Mouse (Mus musculus) heart, embryonic 10.5 days (tissue): ENCODE measurements at regions not wholly inside any gene's neighbourhood (a gene's known extent, or its start where the extent isn't known, plus 50 kb on each side); places are given as distances from the start of the nearest gene placed in this dataset.

Source experiments
- DNase-seq: peaks from one replicate; pipeline ENCODE4 v3.0.0-alpha.2; 2017; ENCODE audit warnings: low spot score
- H3K27ac ChIP-seq: fragments of 300-500 bp; sonication (generic); 2 replicates; pipeline ENCODE4 v1.5.1; 2016; ENCODE audit warnings: mild to moderate bottlenecking
- H3K27me3 ChIP-seq: fragments of 300-500 bp; sonication (generic); 2 replicates; pipeline ENCODE4 v1.6.1; 2016; ENCODE audit warnings: mild to moderate bottlenecking; ENCODE audit not compliant: poor library complexity, insufficient read depth, severe bottlenecking
- H3K36me3 ChIP-seq: fragments of 300-500 bp; sonication (generic); 2 replicates; pipeline ENCODE4 v1.6.1; 2016; ENCODE audit warnings: mild to moderate bottlenecking, moderate library complexity
- H3K4me1 ChIP-seq: fragments of 300-500 bp; sonication (generic); 2 replicates; pipeline ENCODE4 v1.6.1; 2016; ENCODE audit warnings: mild to moderate bottlenecking
- H3K4me3 ChIP-seq: fragments of 300-500 bp; sonication (generic); 2 replicates; pipeline ENCODE4 v1.5.1; 2016; ENCODE audit warnings: mild to moderate bottlenecking, moderate library complexity
- H3K9me3 ChIP-seq: fragments of 300-500 bp; sonication (generic); 2 replicates; pipeline ENCODE4 v1.6.1; 2016; ENCODE audit warnings: mild to moderate bottlenecking, moderate library complexity
- WGBS: fragments of 180-500 bp; shearing (Covaris S2); methylation state at CpG from one replicate; pipeline ENCODE4 v1.1.7; 2016; 5-methylcytosine and 5-hydroxymethylcytosine counted together

GRCm38 (mm10) chr3:79996803-79997202, 112.5 kb downstream of the Fam198b start:
- WGBS, result 75% methylated on average over 3 of the region's 3 CpGs
- H3K9me3 ChIP-seq, result no peaks in the 10 kb centered on the region
- H3K27ac ChIP-seq, result peak overlapping the region; percentile 69; the same call in 1 of the 2 replicates
- peaks cover 20% of the 10 kb centered on the region for H3K4me1 ChIP-seq
- no peak for DNase-seq
- H3K27me3 ChIP-seq, result no peaks in the 10 kb centered on the region
- no peak overlapping the region for H3K4me3 ChIP-seq
- H3K36me3 ChIP-seq, result no peaks in the 10 kb centered on the region

- no peak for DNase-seq
- Histone ChIP-seq H3K4me3 (no peak overlapping the region), H3K36me3 (no peaks in the 10 kb centered on the region), H3K4me1 (peaks cover 8% of the 10 kb centered on the region; the same call in 1 of the 2 replicates), H3K27ac (no peak overlapping the region), H3K9me3 (no peaks in the 10 kb centered on the region), H3K27me3 (no peaks in the 10 kb centered on the region)
- WGBS, result 91% methylated on average over 6 of the region's 6 CpGs
Measured at GRCm38 (mm10) chr3:80002335-80002734, 118.0 kb downstream of the Fam198b start.

- DNase-seq, result no peak
- H3K36me3 ChIP-seq, result no peaks in the 10 kb centered on the region
- 69% methylated on average over 5 of the region's 5 CpGs for WGBS
Measured at GRCm38 (mm10) chr3:80003300-80004090, 119.2 kb downstream of the Fam198b start.

GRCm38 (mm10) chr3:80004556-80004955, 120.2 kb downstream of the Fam198b start:
- Histone ChIP-seq H3K36me3 (no peaks in the 10 kb centered on the region), H3K27ac (peak overlapping the region; percentile 44; the same call in 1 of the 2 replicates), H3K9me3 (no peaks in the 10 kb centered on the region), H3K27me3 (no peaks in the 10 kb centered on the region), H3K4me3 (no peak overlapping the region), H3K4me1 (peaks cover 8% of the 10 kb centered on the region; the same call in 1 of the 2 replicates)
- no peak for DNase-seq
- 81% methylated on average over 3 of the region's 3 CpGs for WGBS

More at GRCm38 (mm10) chr3:80003300-80004090, 119.2 kb downstream of the Fam198b start:
- Histone ChIP-seq H3K4me1 (peaks cover 8% of the 10 kb centered on the region; the same call in 1 of the 2 replicates), H3K4me3 (no peak overlapping the region), H3K27ac (peak overlapping the region; percentile 16; the same call in 1 of the 2 replicates), H3K27me3 (no peaks in the 10 kb centered on the region), H3K9me3 (no peaks in the 10 kb centered on the region)

- 71% methylated on average over 3 of the region's 3 CpGs for WGBS
- Histone ChIP-seq H3K4me1 (peaks cover 8% of the 10 kb centered on the region; the same call in 1 of the 2 replicates), H3K9me3 (no peaks in the 10 kb centered on the region), H3K4me3 (no peak overlapping the region), H3K27ac (peak overlapping the region; percentile 62; the same call in 1 of the 2 replicates), H3K27me3 (no peaks in the 10 kb centered on the region), H3K36me3 (no peaks in the 10 kb centered on the region)
- no peak for DNase-seq
Measured at GRCm38 (mm10) chr3:80004966-80005365, 120.6 kb downstream of the Fam198b start.

- Histone ChIP-seq H3K27ac (peak overlapping the region; percentile 62; the same call in 1 of the 2 replicates), H3K27me3 (no peaks in the 10 kb centered on the region), H3K4me3 (no peak overlapping the region), H3K9me3 (no peaks in the 10 kb centered on the region), H3K4me1 (peaks cover 8% of the 10 kb centered on the region; the same call in 1 of the 2 replicates), H3K36me3 (no peaks in the 10 kb centered on the region)
- no peak for DNase-seq
- 89% methylated on average over 5 of the region's 5 CpGs for WGBS
Measured at GRCm38 (mm10) chr3:80005371-80005770, 121.0 kb downstream of the Fam198b start.

GRCm38 (mm10) chr3:80006263-80006662, 121.9 kb downstream of the Fam198b start:
- peaks cover 8% of the 10 kb centered on the region; the same call in 1 of the 2 replicates for H3K4me1 ChIP-seq
- WGBS, result 25% methylated on average over 5 of the region's 5 CpGs
- H3K27me3 ChIP-seq, result no peaks in the 10 kb centered on the region
- peak overlapping the region; percentile 60; the same call in 1 of the 2 replicates for H3K27ac ChIP-seq
- H3K36me3 ChIP-seq, result no peaks in the 10 kb centered on the region
- H3K4me3 ChIP-seq, result no peak overlapping the region
- H3K9me3 ChIP-seq, result no peaks in the 10 kb centered on the region
- no peak for DNase-seq

GRCm38 (mm10) chr3:80007006-80007405, 122.7 kb downstream of the Fam198b start:
- WGBS, result 79% methylated on average over 4 of the region's 4 CpGs
- peaks cover 8% of the 10 kb centered on the region; the same call in 1 of the 2 replicates for H3K4me1 ChIP-seq
- no peak overlapping the region for H3K4me3 ChIP-seq

GRCm38 (mm10) chr3:80009275-80009674, 124.9 kb downstream of the Fam198b start:
- H3K4me1 ChIP-seq, result peaks cover 8% of the 10 kb centered on the region; the same call in 1 of the 2 replicates
- H3K27me3 ChIP-seq, result no peaks in the 10 kb centered on the region
- H3K36me3 ChIP-seq, result no peaks in the 10 kb centered on the region
- H3K9me3 ChIP-seq, result no peaks in the 10 kb centered on the region
- 83% methylated on average over 1 of the region's 1 CpGs for WGBS
- no peak overlapping the region for H3K27ac ChIP-seq
- no peak for DNase-seq
- H3K4me3 ChIP-seq, result no peak overlapping the region

More at GRCm38 (mm10) chr3:80007006-80007405, 122.7 kb downstream of the Fam198b start:
- H3K36me3 ChIP-seq, result no peaks in the 10 kb centered on the region
- 0 out of 2 replicates have a peak overlapping the region, but pooled peaks have one; percentile 10 for H3K27ac ChIP-seq
- no peaks in the 10 kb centered on the region for H3K27me3 ChIP-seq
- DNase-seq, result no peak
- no peaks in the 10 kb centered on the region for H3K9me3 ChIP-seq

- H3K36me3 ChIP-seq, result no peaks in the 10 kb centered on the region
- WGBS, result 70% methylated on average over 1 of the region's 1 CpGs
- no peak overlapping the region for H3K4me3 ChIP-seq
- no peak for DNase-seq
- H3K27me3 ChIP-seq, result no peaks in the 10 kb centered on the region
- H3K9me3 ChIP-seq, result no peaks in the 10 kb centered on the region
- no peak overlapping the region for H3K27ac ChIP-seq
- H3K4me1 ChIP-seq, result no peaks in the 10 kb centered on the region
Measured at GRCm38 (mm10) chr3:80025795-80026194, 141.5 kb downstream of the Fam198b start.

- Histone ChIP-seq H3K4me3 (no peak overlapping the region), H3K4me1 (no peaks in the 10 kb centered on the region), H3K27ac (no peak overlapping the region), H3K27me3 (no peaks in the 10 kb centered on the region), H3K36me3 (no peaks in the 10 kb centered on the region), H3K9me3 (no peaks in the 10 kb centered on the region)
- WGBS, result 75% methylated on average over 3 of the region's 3 CpGs
- DNase-seq, result no peak
Measured at GRCm38 (mm10) chr3:80033071-80033470, 148.7 kb downstream of the Fam198b start.

GRCm38 (mm10) chr3:80038553-80039129, 154.3 kb downstream of the Fam198b start:
- DNase-seq, result no peak
- WGBS, result 67% methylated on average over 11 of the region's 11 CpGs
- no peak overlapping the region for H3K27ac ChIP-seq

More at GRCm38 (mm10) chr3:80038553-80039129, 154.3 kb downstream of the Fam198b start:
- Histone ChIP-seq H3K4me3 (no peak overlapping the region), H3K36me3 (no peaks in the 10 kb centered on the region), H3K9me3 (no peaks in the 10 kb centered on the region), H3K27me3 (no peaks in the 10 kb centered on the region), H3K4me1 (no peaks in the 10 kb centered on the region)
